Mouse (Mus musculus) erythroblast, embryonic 14.5 days (primary cell): ENCODE data around the gene Fer. TPM values are rescaled to one million over a fixed set of nuclear protein-coding genes. Genes with fewer than 3 reads are reported as not detected.

ENCODE experiments used
- H3K27me3 ChIP-seq: 2 replicates; pipeline ENCODE4 v1.6.1; 2012; ENCODE audit warnings: inconsistent platforms; ENCODE audit not compliant: control insufficient read depth
- H3K36me3 ChIP-seq: 2 replicates; pipeline ENCODE4 v1.6.1; 2012; ENCODE audit warnings: mild to moderate bottlenecking, inconsistent platforms; ENCODE audit not compliant: control insufficient read depth
- H3K4me1 ChIP-seq: 2 replicates; pipeline ENCODE4 v1.6.1; 2012; ENCODE audit warnings: inconsistent platforms; ENCODE audit not compliant: control insufficient read depth
- H3K4me3 ChIP-seq: replicated peaks from 2 replicates; pipeline ENCODE3; 2012; ENCODE audit warnings: moderate library complexity, mild to moderate bottlenecking, inconsistent platforms
- H3K9me3 ChIP-seq: 2 replicates; pipeline ENCODE4 v1.6.1; 2012; ENCODE audit warnings: low read length, inconsistent platforms, mixed read lengths; ENCODE audit not compliant: control insufficient read depth
- GATA1 ChIP-seq: IDR thresholded peaks from 2 replicates; pipeline ENCODE4 v1.6.1; 2012; ENCODE audit warnings: low read length, inconsistent platforms, mixed read lengths
- TAL1 ChIP-seq: IDR thresholded peaks from 3 replicates; pipeline ENCODE4 v1.6.1; 2012; ENCODE audit warnings: low read length, inconsistent platforms, mixed read lengths
- polyA plus RNA-seq: library from polyadenylated mRNA; stranded (reverse); fragments of >175 nt; gene quantifications from 2 replicates; pipeline ENCODE4 v1.2.3, GENCODE M21; 2012

Gene Fer
- polyA plus RNA-seq, 1 experiment = 0.16 TPM

- Histone ChIP-seq H3K4me3 (no peak overlapping the region), H3K9me3 (no peaks in the 10 kb centered on the region), H3K27me3 (no peaks in the 10 kb centered on the region), H3K4me1 (no peaks in the 10 kb centered on the region), H3K36me3 (no peaks in the 10 kb centered on the region)
- TF ChIP-seq GATA1 (no peak), TAL1 (no peak)
These were observed 247.0 kb downstream of the Fer start for GRCm38 (mm10) chr17:64109871-64110270.

- Histone ChIP-seq H3K9me3 (no peaks in the 10 kb centered on the region), H3K36me3 (no peaks in the 10 kb centered on the region; the same call in 1 of the 2 replicates), H3K4me3 (no peak overlapping the region), H3K4me1 (no peaks in the 10 kb centered on the region), H3K27me3 (no peaks in the 10 kb centered on the region)
- TF ChIP-seq GATA1 = no peak
- TF ChIP-seq TAL1 = no peak
These were observed 250.8 kb downstream of the Fer start for GRCm38 (mm10) chr17:64113625-64114024.

GRCm38 (mm10) chr17:64116762-64117161 is 253.9 kb downstream of the Fer start:
- no peaks in the 10 kb centered on the region for H3K9me3 ChIP-seq
- TF ChIP-seq GATA1 (no peak), TAL1 (no peak)
- no peaks in the 10 kb centered on the region for H3K4me1 ChIP-seq
- H3K4me3 ChIP-seq = no peak overlapping the region
- H3K27me3 ChIP-seq = no peaks in the 10 kb centered on the region
- no peaks in the 10 kb centered on the region; the same call in 1 of the 2 replicates for H3K36me3 ChIP-seq

GRCm38 (mm10) chr17:64119697-64120288 is 256.9 kb downstream of the Fer start:
- no peaks in the 10 kb centered on the region for H3K27me3 ChIP-seq
- TF ChIP-seq TAL1 (no peak), GATA1 (no peak)
- no peaks in the 10 kb centered on the region for H3K4me1 ChIP-seq
- H3K9me3 ChIP-seq = no peaks in the 10 kb centered on the region
- H3K4me3 ChIP-seq = no peak overlapping the region
- no peaks in the 10 kb centered on the region; the same call in 1 of the 2 replicates for H3K36me3 ChIP-seq

GRCm38 (mm10) chr17:64122556-64122955 is 259.7 kb downstream of the Fer start:
- no peak for TF ChIP-seq GATA1
- no peak for TF ChIP-seq TAL1
- Histone ChIP-seq H3K27me3 (no peaks in the 10 kb centered on the region), H3K36me3 (no peaks in the 10 kb centered on the region), H3K4me3 (no peak overlapping the region), H3K9me3 (no peaks in the 10 kb centered on the region), H3K4me1 (no peaks in the 10 kb centered on the region)

GRCm38 (mm10) chr17:64123732-64124131 is 260.9 kb downstream of the Fer start:
- Histone ChIP-seq H3K4me3 (no peak overlapping the region), H3K4me1 (no peaks in the 10 kb centered on the region), H3K27me3 (no peaks in the 10 kb centered on the region), H3K9me3 (no peaks in the 10 kb centered on the region), H3K36me3 (no peaks in the 10 kb centered on the region)
- no peak for TF ChIP-seq TAL1
- TF ChIP-seq GATA1 = no peak

GRCm38 (mm10) chr17:64126904-64127303 is 264.0 kb downstream of the Fer start:
- Histone ChIP-seq H3K27me3 (no peaks in the 10 kb centered on the region), H3K36me3 (no peaks in the 10 kb centered on the region), H3K4me1 (no peaks in the 10 kb centered on the region), H3K4me3 (no peak overlapping the region), H3K9me3 (no peaks in the 10 kb centered on the region)
- TF ChIP-seq TAL1 (no peak), GATA1 (no peak)

GRCm38 (mm10) chr17:64129750-64130149 is 266.9 kb downstream of the Fer start:
- no peaks in the 10 kb centered on the region for H3K27me3 ChIP-seq
- no peaks in the 10 kb centered on the region for H3K4me1 ChIP-seq
- H3K36me3 ChIP-seq = no peaks in the 10 kb centered on the region
- TF ChIP-seq GATA1 (no peak), TAL1 (no peak)
- no peak overlapping the region for H3K4me3 ChIP-seq
- H3K9me3 ChIP-seq = no peaks in the 10 kb centered on the region

GRCm38 (mm10) chr17:64130356-64130755 is 267.5 kb downstream of the Fer start:
- Histone ChIP-seq H3K4me3 (no peak overlapping the region), H3K27me3 (no peaks in the 10 kb centered on the region), H3K9me3 (no peaks in the 10 kb centered on the region), H3K36me3 (no peaks in the 10 kb centered on the region; the same call in 1 of the 2 replicates), H3K4me1 (no peaks in the 10 kb centered on the region)
- TF ChIP-seq TAL1 (no peak), GATA1 (no peak)

GRCm38 (mm10) chr17:64132183-64132582 is 269.3 kb downstream of the Fer start:
- no peaks in the 10 kb centered on the region for H3K4me1 ChIP-seq

More at GRCm38 (mm10) chr17:64132183-64132582, 269.3 kb downstream of the Fer start:
- no peak overlapping the region for H3K4me3 ChIP-seq
- no peaks in the 10 kb centered on the region for H3K27me3 ChIP-seq
- no peak for TF ChIP-seq GATA1
- TF ChIP-seq TAL1 = no peak
- H3K36me3 ChIP-seq = no peaks in the 10 kb centered on the region; the same call in 1 of the 2 replicates
- no peaks in the 10 kb centered on the region for H3K9me3 ChIP-seq
